Mouse (Mus musculus): ENCODE results near the gene Efna4. TPM values are rescaled to one million over a fixed set of nuclear protein-coding genes. Genes with fewer than 3 reads are reported as not detected.

Efna4 gene
- polyA plus RNA-seq, 1 experiment from 2014 or later = 6.0 TPM

GRCm38 (mm10) chr3:89285526-89285925 lies 52.3 kb downstream of the Efna4 start:
- WGBS = 33% methylated on average over 2 of the region's 2 CpGs
- H3K4me1 ChIP-seq (replicated peaks) = peaks cover 20% of the 10 kb centered on the region
- no peaks in the 10 kb centered on the region for H3K9me3 ChIP-seq (replicated peaks)
- H3K4me2 ChIP-seq = no peak overlapping the region
- no peak for ATAC-seq (replicated peaks; ENCODE audit: insufficient number of reproducible peaks, insufficient read depth, low FRiP score, low read depth)
- H3K27ac ChIP-seq = no peak overlapping the region
- H3K4me3 ChIP-seq = no peak overlapping the region
- no peaks in the 10 kb centered on the region for H3K36me3 ChIP-seq
- no peak overlapping the region for H3K9ac ChIP-seq
- no peaks in the 10 kb centered on the region for H3K27me3 ChIP-seq

- H3K36me3 ChIP-seq = no peaks in the 10 kb centered on the region
- H3K9ac ChIP-seq = no peak overlapping the region
- H3K27ac ChIP-seq = no peak overlapping the region
- no peak for ATAC-seq (replicated peaks; ENCODE audit: insufficient number of reproducible peaks, insufficient read depth, low FRiP score, low read depth)
- no peaks in the 10 kb centered on the region for H3K9me3 ChIP-seq (replicated peaks)
- H3K4me2 ChIP-seq = no peak overlapping the region
- WGBS = 82% methylated on average over 3 of the region's 3 CpGs
- no peaks in the 10 kb centered on the region for H3K27me3 ChIP-seq
- H3K4me1 ChIP-seq (replicated peaks) = peaks cover 29% of the 10 kb centered on the region
- H3K4me3 ChIP-seq = no peak overlapping the region
Measured at GRCm38 (mm10) chr3:89284261-89284660, 53.6 kb downstream of the Efna4 start.

Other genes starting within 250 kb of the Efna4 start
- gene Rusc1, start 244.7 kb downstream of the Efna4 start, polyA plus RNA-seq (2015; fragmentation: Nextera tagmentation; extraction: Ambion mirVana) = 7.5 and 12.6 TPM in 2 replicates
- 0.06 TPM in 1 of 2 replicates, not detected in the other for gene Gm43738, start 236.9 kb downstream of the Efna4 start, polyA plus RNA-seq (2015; fragmentation: Nextera tagmentation; extraction: Ambion mirVana)
- gene Fdps, start 236.1 kb downstream of the Efna4 start, polyA plus RNA-seq (2015; fragmentation: Nextera tagmentation; extraction: Ambion mirVana) = 86.6 and 124 TPM in 2 replicates
- gene Pklr, start 201.9 kb downstream of the Efna4 start, polyA plus RNA-seq (2015; fragmentation: Nextera tagmentation; extraction: Ambion mirVana) = 0.09 and 0.61 TPM in 2 replicates
- 0.52 and 1.1 TPM in 2 replicates for gene Hcn3, start 177.8 kb downstream of the Efna4 start, polyA plus RNA-seq (2015; fragmentation: Nextera tagmentation; extraction: Ambion mirVana)
- gene Clk2, start 173.2 kb downstream of the Efna4 start, polyA plus RNA-seq (2015; fragmentation: Nextera tagmentation; extraction: Ambion mirVana) = 14.2 and 20.1 TPM in 2 replicates
- 70.9 and 92.8 TPM in 2 replicates for gene Scamp3, start 160.6 kb downstream of the Efna4 start, polyA plus RNA-seq (2015; fragmentation: Nextera tagmentation; extraction: Ambion mirVana)
- gene Fam189b, start 154.9 kb downstream of the Efna4 start, polyA plus RNA-seq (2015; fragmentation: Nextera tagmentation; extraction: Ambion mirVana) = 10.5 and 19.2 TPM in 2 replicates
- gene Gba, start 135.1 kb downstream of the Efna4 start, polyA plus RNA-seq (2015; fragmentation: Nextera tagmentation; extraction: Ambion mirVana) = 27.3 and 34.7 TPM in 2 replicates
- gene Thbs3, start 122.8 kb downstream of the Efna4 start, polyA plus RNA-seq (2015; fragmentation: Nextera tagmentation; extraction: Ambion mirVana) = 17.5 and 31.4 TPM in 2 replicates
- 106 and 119 TPM in 2 replicates for gene Mtx1, start 110.9 kb downstream of the Efna4 start, polyA plus RNA-seq (2015; fragmentation: Nextera tagmentation; extraction: Ambion mirVana)
- gene Muc1, start 109.0 kb downstream of the Efna4 start, polyA plus RNA-seq (2015; fragmentation: Nextera tagmentation; extraction: Ambion mirVana) = 1.6 and 7.0 TPM in 2 replicates
- gene Krtcap2, start 92.1 kb downstream of the Efna4 start, polyA plus RNA-seq (2015; fragmentation: Nextera tagmentation; extraction: Ambion mirVana) = 189 and 207 TPM in 2 replicates
- gene Trim46, start 91.7 kb downstream of the Efna4 start, polyA plus RNA-seq (2015; fragmentation: Nextera tagmentation; extraction: Ambion mirVana) = 0.79 and 2.2 TPM in 2 replicates
- 88.4 and 88.7 TPM in 2 replicates for gene Dpm3, start 78.7 kb downstream of the Efna4 start, polyA plus RNA-seq (2015; fragmentation: Nextera tagmentation; extraction: Ambion mirVana)
- 44.5 and 49.5 TPM in 2 replicates for gene Slc50a1, start 67.5 kb downstream of the Efna4 start, polyA plus RNA-seq (2015; fragmentation: Nextera tagmentation; extraction: Ambion mirVana)
- 35.0 and 39.9 TPM in 2 replicates for gene Efna1, start 56.9 kb downstream of the Efna4 start, polyA plus RNA-seq (2015; fragmentation: Nextera tagmentation; extraction: Ambion mirVana)
- 0.73 and 2.7 TPM in 2 replicates for gene Efna3, start 15.1 kb downstream of the Efna4 start, polyA plus RNA-seq (2015; fragmentation: Nextera tagmentation; extraction: Ambion mirVana)
- 59.8 and 71.2 TPM in 2 replicates for gene Adam15, start 12.0 kb upstream of the Efna4 start, polyA plus RNA-seq (2015; fragmentation: Nextera tagmentation; extraction: Ambion mirVana)
- not detected in 2 replicates for gene Dcst2, start 23.9 kb upstream of the Efna4 start, polyA plus RNA-seq (2015; fragmentation: Nextera tagmentation; extraction: Ambion mirVana)
- gene Dcst1, start 27.2 kb upstream of the Efna4 start, polyA plus RNA-seq (2015; fragmentation: Nextera tagmentation; extraction: Ambion mirVana) = 0.06 and 0.18 TPM in 2 replicates
- 2.3 and 3.0 TPM in 2 replicates for gene Zbtb7b, start 56.7 kb upstream of the Efna4 start, polyA plus RNA-seq (2015; fragmentation: Nextera tagmentation; extraction: Ambion mirVana)
- 1.7 TPM in 1 of 2 replicates, not detected in the other for gene Lenep, start 64.8 kb upstream of the Efna4 start, polyA plus RNA-seq (2015; fragmentation: Nextera tagmentation; extraction: Ambion mirVana)
- 34.0 and 35.1 TPM in 2 replicates for gene Flad1, start 73.8 kb upstream of the Efna4 start, polyA plus RNA-seq (2015; fragmentation: Nextera tagmentation; extraction: Ambion mirVana)
- gene Cks1b, start 80.4 kb upstream of the Efna4 start, polyA plus RNA-seq (2015; fragmentation: Nextera tagmentation; extraction: Ambion mirVana) = 266 and 291 TPM in 2 replicates
- 60.6 and 79.9 TPM in 2 replicates for gene Shc1, start 80.4 kb upstream of the Efna4 start, polyA plus RNA-seq (2015; fragmentation: Nextera tagmentation; extraction: Ambion mirVana)
- gene Pygo2, start 92.2 kb upstream of the Efna4 start, polyA plus RNA-seq (2015; fragmentation: Nextera tagmentation; extraction: Ambion mirVana) = 21.1 and 28.1 TPM in 2 replicates
- 62.4 and 64.7 TPM in 2 replicates for gene Pbxip1, start 98.7 kb upstream of the Efna4 start, polyA plus RNA-seq (2015; fragmentation: Nextera tagmentation; extraction: Ambion mirVana)
- 47.2 and 52.1 TPM in 2 replicates for gene Pmvk, start 116.5 kb upstream of the Efna4 start, polyA plus RNA-seq (2015; fragmentation: Nextera tagmentation; extraction: Ambion mirVana)
- 2.6 and 4.7 TPM in 2 replicates for gene Kcnn3, start 182.1 kb upstream of the Efna4 start, polyA plus RNA-seq (2015; fragmentation: Nextera tagmentation; extraction: Ambion mirVana)

All from heart, embryonic 15.5 days (tissue).